Mouse (Mus musculus): ENCODE data around the gene Car2.

Car2 gene

DNA sequence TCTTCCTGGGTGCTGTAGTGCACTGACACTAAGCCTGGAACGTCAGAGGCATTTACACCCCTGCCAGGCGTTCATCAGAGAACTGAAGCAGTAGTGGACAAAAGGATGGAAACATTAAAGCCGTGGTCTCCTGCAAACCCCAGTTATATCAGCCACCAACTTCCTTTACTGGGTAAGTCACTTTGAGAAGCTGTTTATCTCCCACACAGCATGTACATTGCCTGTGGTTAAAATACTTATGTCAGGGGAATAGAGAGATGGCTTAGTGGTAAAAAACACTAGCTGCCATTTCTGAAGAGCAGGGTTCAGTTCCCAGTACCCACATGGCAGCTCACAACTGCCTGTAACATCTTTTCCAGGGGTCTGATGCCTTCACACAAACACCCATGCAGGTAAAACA lies 58.6 kb downstream of the Car2 start:
- in situ Hi-C loops (cut with MboI): no loop called here

DNA sequence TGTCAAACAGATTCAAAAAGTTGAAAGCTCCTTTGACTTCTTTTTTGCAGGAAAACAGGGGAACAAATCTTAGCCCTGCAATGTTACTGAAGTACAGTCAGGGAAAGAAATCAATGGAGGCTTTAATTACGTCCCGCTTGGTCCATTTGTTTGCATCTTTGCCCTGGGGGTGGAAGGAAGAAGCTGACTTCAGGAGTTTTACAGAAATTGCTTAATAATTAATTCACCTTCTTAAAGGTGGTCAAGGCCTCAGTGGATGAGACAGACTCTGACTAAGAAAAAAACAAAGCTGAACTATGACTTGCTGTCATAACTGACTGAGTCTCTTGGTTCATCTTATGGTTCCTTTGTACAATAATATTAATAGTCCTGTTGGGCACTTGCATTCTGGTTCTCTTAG lies 59.6 kb downstream of the Car2 start:
- in situ Hi-C loops (cut with MboI): no loop called here

DNA sequence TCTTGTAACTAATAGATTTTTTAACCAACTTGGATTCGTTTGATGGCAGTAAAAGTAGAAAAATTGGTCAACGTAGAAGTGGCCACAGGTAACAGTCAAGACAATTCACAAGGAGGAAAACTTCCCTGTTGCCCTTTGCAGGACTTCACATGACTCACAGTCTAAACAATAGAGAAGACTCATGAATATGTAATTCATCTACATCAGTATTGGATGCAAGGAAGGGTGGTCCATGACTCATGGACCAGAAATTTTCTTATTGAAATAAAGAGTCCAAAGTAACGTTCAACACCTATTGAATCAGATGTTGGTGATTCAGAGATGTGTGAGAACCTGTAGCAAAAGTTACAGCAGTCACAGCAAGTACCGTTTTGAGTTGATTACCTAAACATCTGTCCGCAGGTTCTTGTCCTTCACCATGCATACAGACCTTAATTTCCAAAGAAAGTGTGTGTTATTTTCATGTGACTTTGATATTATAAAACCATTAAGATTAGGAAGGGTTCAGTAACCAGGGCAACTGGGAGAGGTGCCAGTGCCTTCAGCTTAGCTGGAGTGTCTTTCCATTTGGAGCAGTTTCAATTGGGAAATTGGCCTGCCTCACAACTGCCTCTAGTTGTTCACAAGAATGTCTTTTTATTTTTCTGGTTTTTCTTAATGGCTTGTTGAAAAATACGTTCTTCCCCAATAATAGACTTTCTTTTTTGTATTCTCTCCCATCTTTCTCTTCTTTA lies 62.2 kb downstream of the Car2 start:
- in situ Hi-C loops (cut with MboI): no loop called here

DNA sequence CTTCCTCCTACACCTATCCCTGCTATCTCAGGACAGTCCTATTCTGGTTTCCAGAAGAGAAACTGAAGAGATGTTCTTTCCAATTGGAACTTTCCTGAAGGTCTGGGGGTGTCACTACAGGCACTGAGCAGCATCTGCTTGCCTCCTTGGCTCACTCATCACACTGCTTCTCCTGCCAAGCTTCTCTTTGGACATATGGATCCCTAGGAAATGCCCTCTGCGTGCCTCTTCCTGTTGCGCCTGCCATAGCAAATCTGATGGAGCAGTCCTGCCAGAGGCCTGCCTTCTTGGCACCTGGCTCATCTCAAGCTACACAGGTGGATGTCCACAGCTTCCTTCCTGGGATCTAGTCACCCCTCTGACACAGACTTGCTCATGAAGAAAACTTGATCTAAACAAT lies 64.0 kb downstream of the Car2 start:
- in situ Hi-C loops (cut with MboI): no loop called here
